In the genomic region with DNA sequence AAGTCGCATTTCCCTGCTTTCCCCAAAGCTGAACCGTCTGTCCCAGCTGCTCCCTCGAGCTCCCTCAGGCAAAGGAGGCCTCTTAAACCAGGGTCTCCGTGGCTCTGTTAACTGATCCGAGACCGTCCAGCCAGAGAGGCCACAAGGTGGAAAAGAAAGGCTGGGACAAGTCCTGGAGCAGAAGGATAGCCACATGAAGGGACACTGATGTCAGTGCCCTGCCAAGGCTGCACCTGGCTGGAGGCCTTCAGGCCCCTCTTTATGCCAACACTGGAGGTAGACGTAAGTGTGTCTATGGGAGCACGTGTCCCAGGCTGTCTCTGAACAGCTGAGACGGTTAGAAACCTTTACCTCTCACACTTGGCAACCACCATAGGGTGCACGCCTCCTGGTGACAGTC, we compare ENCODE assay signal across 10 mouse cellular contexts. TPM values are rescaled to one million over a fixed set of nuclear protein-coding genes. Genes with fewer than 3 reads are reported as not detected.
DNase-seq lines count a peak whose midpoint lies in the region; ATAC-seq lines count a peak whose summit lies in the region.
"Had no signal": no experiment of that assay in that cellular context is flagged by ENCODE, and none has a peak within 500 bp of the region (broad histone marks: within the 10 kb centered on the region; RNA-seq: fewer than 3 reads in every experiment).

No protein-coding gene starts in this region.

- no peaks in the 10 kb centered on the region for H3K9me3 ChIP-seq in kidney, embryonic 14.5 days (ENCODE audit: control insufficient read depth, low read length)
- no peaks in the 10 kb centered on the region for H3K9me3 ChIP-seq in intestine, embryonic 14.5 days (ENCODE audit: control insufficient read depth, low read length)

- no peak for DNase-seq in kidney, postnatal 10 days
- DNase-seq in cerebellum, adult 9-10 months, result peak; percentile 78
- DNase-seq in intestine, embryonic 14.5 days (ENCODE audit: low spot score), result no peak
- DNase-seq in spleen, postnatal 4 days (ENCODE audit: low spot score in 2 of 2), result no peak
- no peak for DNase-seq in adipocyte (ENCODE audit: low spot score)
- DNase-seq: kidney, postnatal 14 days; spleen, adult 18-20 months had no signal

- no peaks in the 10 kb centered on the region; the same call in 1 of the 2 replicates for H3K36me3 ChIP-seq in kidney, embryonic 14.5 days (ENCODE audit: control insufficient read depth, insufficient read depth, low read length)
- H3K36me3 ChIP-seq in intestine, embryonic 14.5 days (ENCODE audit: control insufficient read depth, insufficient read depth, low read length), result peaks cover 15% of the 10 kb centered on the region

- no peak overlapping the region for H3K4me3 ChIP-seq in kidney, embryonic 14.5 days (ENCODE audit: low read length)
- H3K4me3 ChIP-seq in brown adipose tissue, adult 24 weeks (ENCODE audit: insufficient read depth, low read depth, low read length), result no peak overlapping the region
- H3K4me3 ChIP-seq in intestine, embryonic 14.5 days (ENCODE audit: low read depth, low read length), result no peak overlapping the region

- WGBS in kidney, embryonic 14.5 days, result 44% methylated on average over 10 of the region's 10 CpGs
- 64% methylated on average over 10 of the region's 10 CpGs for WGBS in intestine, embryonic 14.5 days

- no peak overlapping the region for H3K9ac ChIP-seq in kidney, embryonic 14.5 days (ENCODE audit: low read depth, low read length)
- no peak overlapping the region for H3K9ac ChIP-seq in intestine, embryonic 14.5 days (ENCODE audit: low read length)

- no peak for ATAC-seq in kidney, embryonic 14.5 days (ENCODE audit: low FRiP score, low TSS enrichment)
- ATAC-seq in intestine, embryonic 14.5 days (replicated peaks; ENCODE audit: low FRiP score, low TSS enrichment, low read depth), result no peak
- ATAC-seq: forebrain, embryonic 16.5 days had no signal

- H3K27me3 ChIP-seq in kidney, embryonic 14.5 days (ENCODE audit: control insufficient read depth, insufficient read depth, low read length), result no peaks in the 10 kb centered on the region
- no peaks in the 10 kb centered on the region for H3K27me3 ChIP-seq in intestine, embryonic 14.5 days (replicated peaks; ENCODE audit: control insufficient read depth, insufficient read depth, low read length)

- H3K4me2 ChIP-seq in kidney, embryonic 14.5 days (replicated peaks; ENCODE audit: low read depth, low read length), result no peak overlapping the region
- no peak overlapping the region for H3K4me2 ChIP-seq in intestine, embryonic 14.5 days (ENCODE audit: low read length)

- peak overlapping the region; percentile 92; the same call in 1 of the 2 replicates for H3K27ac ChIP-seq in kidney, embryonic 14.5 days (ENCODE audit: low read depth, low read length)
- peak overlapping the region; percentile 99 for H3K27ac ChIP-seq in brown adipose tissue, adult 24 weeks (replicated peaks; ENCODE audit: low read depth, low read length)
- peak overlapping the region; percentile 92 for H3K27ac ChIP-seq in intestine, embryonic 14.5 days (ENCODE audit: low read depth)

- H3K4me1 ChIP-seq in kidney, embryonic 14.5 days (ENCODE audit: control insufficient read depth, insufficient read depth, low read length), result peaks cover 46% of the 10 kb centered on the region
- peaks cover 21% of the 10 kb centered on the region for H3K4me1 ChIP-seq in brown adipose tissue, adult 24 weeks (ENCODE audit: control insufficient read depth, insufficient read depth, insufficient read length, low read length)
- peaks cover 53% of the 10 kb centered on the region for H3K4me1 ChIP-seq in intestine, embryonic 14.5 days (replicated peaks; ENCODE audit: control insufficient read depth, insufficient read depth, low read length)

RNA-seq across cellular contexts. Expression of a gene that starts 57.1 kb away (rescaled TPM):
- 35.0 and 69.0 TPM in 2 replicates for polyA plus RNA-seq in kidney, embryonic 14.5 days (2014; fragmentation: Nextera tagmentation; extraction: Ambion mirVana)
- 28.5 and 28.8 TPM in 2 replicates for polyA plus RNA-seq in brown adipose tissue, adult 24 weeks (2012; ENCODE audit: insufficient read depth, insufficient read length, missing spikeins)
- polyA plus RNA-seq in intestine, embryonic 14.5 days (2014; fragmentation: Nextera tagmentation; extraction: Ambion mirVana), result 94.2 and 96.9 TPM in 2 replicates
